Mouse (Mus musculus): ENCODE measurements around the gene Mthfs.
"Not testable (repeated sequence)": the region's sequence is repeated elsewhere in the genome, so short reads cannot be mapped to it uniquely, and the experiment has no call there.

Mthfs gene

DNA sequence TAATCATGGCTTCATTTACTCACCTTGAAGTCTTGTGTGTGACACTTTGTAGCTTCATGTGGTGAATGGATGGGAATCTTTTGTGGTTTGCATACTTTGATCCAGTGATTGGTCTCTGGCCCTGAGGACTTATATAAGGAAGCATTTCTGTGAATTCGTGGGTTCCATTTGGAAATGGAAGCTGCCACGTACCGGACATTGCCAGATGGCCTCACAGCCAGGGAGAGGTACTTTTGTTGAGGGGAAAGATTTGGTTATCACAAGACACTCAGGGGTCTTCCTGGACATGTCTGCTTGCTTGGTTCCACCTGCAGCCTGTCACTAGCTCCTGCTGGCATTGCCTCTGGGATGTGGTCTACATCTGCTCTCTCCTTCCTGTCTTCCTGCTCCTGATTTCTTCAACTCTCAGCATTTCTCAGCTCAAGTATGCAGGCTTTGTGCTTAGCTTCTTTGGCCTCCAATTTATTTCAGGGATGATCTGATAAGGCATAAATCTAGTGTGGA lies 30.1 kb downstream of the Mthfs start:
- not testable (repeated sequence) for DNase-seq (ENCODE audit: low spot score in 2 of 2)

DNA sequence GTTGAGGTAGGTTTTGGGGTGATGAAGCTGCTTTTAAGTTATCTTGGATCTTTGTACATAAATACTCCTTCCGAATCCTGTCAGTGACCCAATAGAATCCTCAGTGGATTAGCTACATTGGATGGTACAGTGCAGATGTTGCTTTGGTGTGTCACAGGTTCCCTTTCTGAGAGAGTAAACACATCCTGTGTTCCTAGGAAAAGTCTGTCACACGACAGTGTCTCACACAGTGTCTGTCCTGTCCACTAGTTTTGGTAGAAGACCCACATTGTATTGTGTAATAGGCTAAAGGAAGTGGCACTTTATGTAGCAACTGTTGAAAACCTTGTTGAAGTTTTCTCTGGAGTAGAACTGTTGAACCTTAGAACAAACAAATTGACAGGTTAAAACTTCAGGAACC lies 42.9 kb downstream of the Mthfs start:
- DNase-seq (ENCODE audit: low spot score in 2 of 2): no peak

DNA sequence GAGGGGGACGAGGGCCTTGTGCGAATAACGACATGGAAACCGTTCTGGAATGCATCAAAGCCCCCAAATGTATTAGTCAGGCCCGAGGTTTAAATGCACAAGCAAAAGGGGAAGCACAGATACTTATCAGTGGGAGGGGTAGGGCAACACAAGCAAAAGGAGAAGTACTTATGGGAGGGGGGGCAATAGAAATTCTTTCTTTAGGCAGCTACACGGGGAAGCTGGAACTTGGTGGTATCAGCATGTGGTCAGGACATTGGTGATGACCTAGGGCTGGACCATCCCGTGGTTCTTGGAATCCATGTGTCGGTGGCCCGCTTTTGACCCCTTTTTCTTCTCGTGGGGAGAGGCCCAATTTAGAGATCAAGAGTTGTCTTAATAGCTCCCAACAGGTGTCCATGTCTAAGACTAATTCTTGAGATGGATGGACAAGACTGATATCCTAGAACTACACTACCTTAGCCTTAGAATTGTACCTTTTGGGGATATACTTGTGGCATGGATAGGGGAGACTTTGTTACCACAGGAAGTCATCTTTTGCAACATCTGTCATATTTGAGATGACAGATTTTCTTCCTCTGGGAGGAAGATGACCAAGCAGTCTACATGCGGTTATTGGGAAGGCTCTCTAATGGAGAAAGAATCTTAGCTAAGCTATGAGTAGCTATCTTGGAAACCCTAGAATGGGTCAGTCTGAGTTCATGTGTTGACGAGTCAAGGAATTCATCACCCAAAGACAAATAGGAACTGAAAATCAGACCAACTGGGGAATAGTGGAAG lies 46.3 kb downstream of the Mthfs start:
- DNase-seq (ENCODE audit: low spot score in 2 of 2): peak in 1 of 2 experiments; percentile 3

DNA sequence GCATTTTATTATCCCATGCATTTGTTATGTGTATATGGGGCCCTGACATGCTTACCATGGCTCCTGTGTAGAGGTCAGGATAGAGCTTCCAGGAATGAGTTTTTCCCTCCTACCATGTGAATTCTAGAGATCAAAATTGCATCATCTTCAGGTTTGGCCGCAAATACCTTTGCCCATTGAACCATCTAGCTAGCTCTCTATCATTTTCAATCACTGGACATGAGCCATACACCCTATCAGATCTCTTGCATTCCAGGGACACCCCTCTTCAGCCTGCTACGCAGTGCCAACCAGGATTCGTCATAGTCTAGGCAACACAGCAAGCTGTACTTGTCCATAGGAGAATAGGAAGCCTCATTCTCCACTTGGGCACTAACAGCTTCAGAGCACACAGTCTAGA lies 53.5 kb downstream of the Mthfs start:
- no peak for DNase-seq (ENCODE audit: low spot score in 2 of 2)

DNA sequence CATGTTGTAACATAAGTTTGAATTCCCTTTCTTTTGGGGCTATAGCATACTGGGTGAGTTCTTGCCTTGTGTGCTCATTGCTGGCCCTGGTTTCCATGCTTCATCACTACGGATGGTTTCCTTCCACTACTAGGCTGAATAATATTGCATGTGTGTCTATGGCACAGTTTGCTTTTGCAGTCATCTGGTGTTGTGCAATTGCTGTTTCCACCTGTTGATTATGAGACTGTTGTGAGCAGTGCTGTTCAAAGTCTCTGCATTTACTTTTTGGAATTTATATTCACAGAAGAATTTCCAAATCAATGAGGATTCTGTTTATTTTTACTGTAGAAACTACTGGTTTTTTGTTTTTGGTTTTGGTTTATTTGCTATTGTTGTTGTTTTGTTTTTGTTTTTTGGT lies 54.1 kb downstream of the Mthfs start:
- no peak for DNase-seq (ENCODE audit: low spot score in 2 of 2)

DNA sequence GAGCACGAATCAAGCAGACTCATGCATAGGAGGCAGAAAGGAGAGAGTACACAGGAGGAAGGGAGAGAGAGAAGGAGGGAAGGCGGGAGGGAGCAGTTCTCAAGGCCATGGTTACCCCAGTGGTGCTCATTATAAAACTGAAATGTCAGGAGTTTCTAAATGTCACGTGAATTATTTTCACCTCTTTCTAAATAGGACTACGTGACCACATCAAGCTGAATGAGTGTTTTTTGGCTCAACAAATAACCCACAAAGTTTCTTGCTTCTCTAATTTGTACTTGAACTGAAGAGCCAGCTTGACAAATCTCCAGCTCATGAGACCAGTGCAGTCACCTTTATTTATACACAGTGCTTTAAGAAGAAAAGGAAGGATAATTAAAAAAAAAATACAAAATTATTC lies 56.6 kb downstream of the Mthfs start:
- DNase-seq (ENCODE audit: low spot score in 2 of 2): no peak

DNA sequence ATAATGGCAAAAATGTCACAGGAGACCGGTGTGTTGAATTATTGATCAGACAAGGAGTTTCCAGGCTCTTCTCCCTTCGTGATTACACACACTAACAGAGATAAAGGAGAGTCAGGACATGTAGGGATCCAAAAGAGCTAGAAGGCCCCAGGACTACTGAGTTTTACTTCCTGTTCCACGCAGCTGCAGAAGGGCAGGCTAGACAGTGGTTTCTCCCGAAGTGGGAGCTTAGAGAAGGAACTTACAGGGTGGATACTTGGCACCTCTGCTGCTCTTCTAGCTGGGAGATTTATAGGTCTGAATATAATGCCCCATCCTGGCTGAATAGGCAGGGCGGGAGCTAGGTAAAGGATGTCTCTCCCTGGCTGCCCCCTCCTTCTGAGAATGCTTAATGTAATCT lies 57.1 kb downstream of the Mthfs start:
- peak in 1 of 2 experiments; percentile 12 for DNase-seq (ENCODE audit: low spot score in 2 of 2)

GRCm38 (mm10) chr9:89270376-89270775 lies 59.9 kb downstream of the Mthfs start:
- no peak for DNase-seq (ENCODE audit: low spot score in 2 of 2)

- DNase-seq (ENCODE audit: low spot score in 2 of 2): no peak
Measured at GRCm38 (mm10) chr9:89273766-89274165, 63.3 kb downstream of the Mthfs start.

DNA sequence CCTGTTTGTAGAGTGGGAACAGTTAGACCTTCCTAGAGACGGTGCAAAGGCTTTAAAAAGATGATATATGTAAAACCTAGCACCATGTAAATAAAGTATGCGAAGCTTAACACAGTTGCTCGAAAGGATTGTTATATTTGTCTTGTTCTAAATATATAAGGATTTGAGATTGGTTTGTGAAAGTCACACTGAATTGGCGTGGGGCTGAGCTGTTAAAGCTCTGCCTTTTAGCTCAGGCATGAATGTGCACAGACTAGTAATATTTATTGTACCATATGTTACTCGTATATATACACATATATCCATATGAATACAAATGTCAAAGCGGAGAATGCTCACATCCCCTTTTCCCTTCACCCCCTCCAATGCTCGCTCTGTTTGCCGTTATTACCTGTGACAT lies 67.7 kb downstream of the Mthfs start:
- DNase-seq (ENCODE audit: low spot score in 2 of 2): no peak

- no peak for DNase-seq (ENCODE audit: low spot score in 2 of 2)
Measured at GRCm38 (mm10) chr9:89282374-89283068, 72.0 kb downstream of the Mthfs start.

GRCm38 (mm10) chr9:89288037-89288436 lies 77.6 kb downstream of the Mthfs start:
- no peak for DNase-seq (ENCODE audit: low spot score in 2 of 2)

DNA sequence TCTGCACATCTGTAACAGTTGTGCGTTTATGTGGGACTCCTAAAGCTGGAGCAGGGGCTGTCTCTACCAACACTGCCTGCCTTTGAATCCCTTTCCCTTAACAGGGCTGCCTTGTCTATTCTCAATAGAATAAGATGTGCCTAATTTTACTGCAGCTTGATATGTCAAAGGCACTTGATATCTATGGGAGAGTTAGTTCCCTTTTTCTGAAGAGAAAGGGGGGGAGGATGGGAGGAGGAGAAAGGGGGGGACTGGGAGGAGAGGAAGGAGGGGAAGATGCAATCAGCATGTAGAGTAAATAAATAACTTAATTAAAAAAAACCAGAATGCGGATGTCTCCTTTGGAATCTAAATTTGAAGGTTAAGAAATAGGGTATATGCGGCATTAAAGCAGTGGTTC lies 82.9 kb downstream of the Mthfs start:
- DNase-seq (ENCODE audit: low spot score in 2 of 2): no peak

DNA sequence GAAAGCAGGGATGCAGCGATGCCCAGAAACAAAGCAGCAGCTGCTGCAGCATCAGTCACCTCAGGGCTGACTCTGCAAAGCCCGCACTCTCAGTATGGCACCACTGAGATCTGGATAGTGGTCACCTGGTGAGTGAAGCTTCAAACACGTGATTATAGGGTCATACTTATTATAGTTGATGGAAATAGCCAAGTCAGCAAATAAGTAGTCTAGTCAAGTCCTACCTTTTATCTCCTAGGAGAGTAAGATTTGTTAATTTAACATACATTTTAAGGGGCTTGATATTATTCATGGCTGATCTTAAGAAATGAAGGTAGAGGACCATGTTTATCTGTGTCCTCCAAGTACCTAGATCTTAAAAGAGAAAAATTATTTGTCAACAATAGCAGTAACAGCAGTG lies 83.6 kb downstream of the Mthfs start:
- DNase-seq (ENCODE audit: low spot score in 2 of 2): no peak

GRCm38 (mm10) chr9:89305637-89306036 lies 95.2 kb downstream of the Mthfs start:
- no peak for DNase-seq (ENCODE audit: low spot score in 2 of 2)

DNA sequence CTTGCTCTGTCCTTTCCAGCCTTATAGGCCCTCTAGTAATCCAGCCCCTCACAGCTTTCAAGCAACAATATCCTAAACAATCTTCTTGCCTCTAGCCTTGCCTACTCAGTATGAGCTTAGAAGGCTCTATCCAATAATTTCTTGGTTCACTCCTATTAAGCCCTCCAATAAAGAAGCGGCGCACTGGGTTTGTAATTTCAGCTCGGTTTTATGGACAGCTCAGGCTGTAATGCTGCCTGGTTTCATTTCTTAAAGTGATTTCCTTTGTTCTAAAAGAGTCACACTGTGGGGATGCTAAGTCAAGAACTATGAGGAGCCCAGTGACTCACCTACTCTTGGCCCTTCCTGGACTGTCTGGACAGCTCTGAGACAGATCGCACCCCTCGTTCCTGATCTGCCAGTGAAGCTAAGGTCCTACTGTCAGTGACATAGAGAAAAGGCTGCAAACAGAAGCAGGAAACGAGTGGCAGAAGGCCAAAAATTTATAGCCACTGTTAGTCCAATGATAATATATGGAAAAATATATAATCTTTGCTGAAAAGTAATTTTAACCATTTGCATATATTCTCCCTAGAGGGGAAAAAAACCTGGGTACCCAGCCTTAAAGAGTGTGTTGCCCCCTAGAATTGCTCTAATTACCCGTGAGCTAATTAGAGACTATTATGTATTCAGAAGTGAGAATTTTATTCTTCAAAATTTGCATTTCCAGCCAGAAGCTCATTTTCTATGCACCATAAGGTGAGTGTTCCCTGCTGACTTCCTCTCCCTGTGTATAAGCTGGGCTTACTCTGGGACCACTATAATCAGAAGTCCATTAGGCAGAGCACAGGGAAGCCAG lies 98.1 kb downstream of the Mthfs start:
- DNase-seq (ENCODE audit: low spot score in 2 of 2): no peak

GRCm38 (mm10) chr9:89309195-89309535 lies 98.7 kb downstream of the Mthfs start:
- no peak for DNase-seq (ENCODE audit: low spot score in 2 of 2)

DNA sequence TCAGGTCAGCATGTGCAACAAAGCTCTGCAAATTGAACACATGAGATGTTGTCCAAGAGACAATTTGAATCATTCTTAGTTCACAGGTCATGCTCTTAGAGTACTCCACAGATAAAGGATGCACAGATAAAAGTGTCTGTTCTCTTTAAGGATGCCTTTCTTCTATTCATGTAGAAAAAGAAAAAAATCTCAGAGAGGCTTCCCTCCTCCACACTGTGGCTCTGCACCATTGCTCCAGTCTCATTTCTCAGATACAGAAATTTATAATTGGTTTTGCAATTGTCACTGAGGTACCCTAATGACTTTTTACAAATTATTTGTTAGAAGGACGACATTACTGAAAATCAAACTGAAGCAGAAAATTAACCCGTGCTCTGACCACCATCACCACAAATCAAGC lies 101.2 kb downstream of the Mthfs start:
- no peak for DNase-seq (ENCODE audit: low spot score in 2 of 2)

- DNase-seq (ENCODE audit: low spot score in 2 of 2): no peak
Measured at GRCm38 (mm10) chr9:89373731-89374130, 163.3 kb downstream of the Mthfs start.

DNA sequence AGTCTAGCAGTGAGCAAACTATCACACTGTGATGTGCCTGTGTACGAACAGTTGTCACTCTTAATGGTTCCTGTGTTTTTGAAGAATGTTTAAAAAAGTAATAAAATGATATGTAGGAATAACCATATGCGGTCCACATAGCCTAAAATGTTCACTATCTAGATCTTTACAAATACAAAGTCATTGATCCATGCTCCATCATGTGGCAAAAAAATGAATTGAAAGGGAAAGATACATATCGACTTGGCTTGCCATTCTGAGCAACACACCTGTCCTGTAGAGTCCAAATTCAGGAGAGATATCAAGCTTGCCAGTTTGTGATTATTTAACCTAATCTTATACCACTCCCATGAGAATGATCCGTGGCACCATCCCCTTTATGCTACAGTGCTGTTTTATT lies 164.2 kb downstream of the Mthfs start:
- DNase-seq (ENCODE audit: low spot score in 2 of 2): no peak

DNA sequence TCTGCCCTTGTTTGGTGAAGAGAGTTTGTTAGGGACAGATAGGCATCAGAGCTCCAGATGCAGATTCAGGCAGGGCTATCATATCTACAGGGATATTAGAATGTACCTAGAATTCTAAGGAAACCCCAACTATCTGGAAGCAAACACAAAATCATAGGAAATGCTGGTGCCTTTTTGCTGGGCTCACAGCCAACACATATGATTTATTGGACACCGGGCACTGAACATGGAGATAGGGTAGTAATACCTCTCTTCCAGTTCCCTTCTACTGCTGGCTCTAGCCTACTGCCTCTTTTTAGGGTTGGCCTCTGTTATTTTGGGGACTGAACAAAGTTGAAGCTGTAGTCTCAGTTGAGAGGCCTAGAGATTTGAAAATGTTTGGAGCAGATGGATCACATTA lies 192.6 kb downstream of the Mthfs start:
- no peak for DNase-seq (ENCODE audit: low spot score in 2 of 2)
